Mouse (Mus musculus) forebrain, embryonic 15.5 days (tissue): Measurements from ENCODE around the gene Gm21750. TPM values are rescaled to one million over a fixed set of nuclear protein-coding genes. Genes with fewer than 3 reads are reported as not detected.
A peak's percentile ranks its signal among the peaks of the same experiment; 100 is the strongest.

ENCODE experiments used
- ATAC-seq: fragments of 200-750 bp; cut with Nextera tagmentation; replicated peaks from 2 replicates; pipeline ENCODE4 v1.8.0; 2017; ENCODE audit warnings: mild to moderate bottlenecking, moderate TSS enrichment, moderate library complexity
- H3K27ac ChIP-seq: fragments of 300-500 bp; sonication (generic); replicated peaks from 2 replicates; pipeline ENCODE4 v1.5.1; 2015; ENCODE audit warnings: mild to moderate bottlenecking, inconsistent platforms
- H3K27me3 ChIP-seq: fragments of 300-500 bp; sonication (generic); 2 replicates; pipeline ENCODE4 v1.6.1; 2015; ENCODE audit warnings: inconsistent platforms
- H3K36me3 ChIP-seq: fragments of 300-500 bp; sonication (generic); 2 replicates; pipeline ENCODE4 v1.6.1; 2015; ENCODE audit warnings: mild to moderate bottlenecking, inconsistent platforms
- H3K4me1 ChIP-seq: fragments of 300-500 bp; sonication (generic); 2 replicates; pipeline ENCODE4 v1.6.1; 2015; ENCODE audit warnings: inconsistent platforms
- H3K4me2 ChIP-seq: fragments of 300-500 bp; sonication (generic); replicated peaks from 2 replicates; pipeline ENCODE4 v1.6.1; 2015; ENCODE audit warnings: mild to moderate bottlenecking, inconsistent platforms
- H3K4me3 ChIP-seq: fragments of 300-500 bp; sonication (generic); 2 replicates; pipeline ENCODE4 v1.5.1; 2015; ENCODE audit warnings: mild to moderate bottlenecking, inconsistent platforms
- H3K9ac ChIP-seq: fragments of 300-500 bp; sonication (generic); replicated peaks from 2 replicates; pipeline ENCODE4 v1.6.1; 2015; ENCODE audit warnings: mild to moderate bottlenecking, inconsistent platforms
- H3K9me3 ChIP-seq: fragments of 300-500 bp; sonication (generic); 2 replicates; pipeline ENCODE4 v1.6.1; 2016; ENCODE audit warnings: inconsistent platforms
- WGBS: fragments of 180-500 bp; shearing (Covaris S2); methylation state at CpG from one replicate; pipeline ENCODE4 v1.1.7; 2015; ENCODE audit warnings: mixed read lengths; 5-methylcytosine and 5-hydroxymethylcytosine counted together
- polyA plus RNA-seq: library from polyadenylated mRNA; unstranded; fragments of >200 nt; fragmentation: Nextera tagmentation; extraction: Ambion mirVana; gene quantifications from 2 replicates; pipeline ENCODE4 v1.2.1, GENCODE M21; 2015

The Gm21750 gene
- polyA plus RNA-seq, 1 experiment from 2014 or later: not detected

- no peaks in the 10 kb centered on the region for H3K36me3 ChIP-seq
- H3K4me3 ChIP-seq: no peak overlapping the region
- 41% methylated on average over 1 of the region's 1 CpGs for WGBS
- H3K9me3 ChIP-seq: no peaks in the 10 kb centered on the region
- no peak overlapping the region for H3K9ac ChIP-seq
- no peaks in the 10 kb centered on the region for H3K27me3 ChIP-seq
- no peak overlapping the region for H3K27ac ChIP-seq
- H3K4me2 ChIP-seq: no peak overlapping the region
- peak; percentile 51; the same call in 1 of the 2 replicates for ATAC-seq
- H3K4me1 ChIP-seq: no peaks in the 10 kb centered on the region
Measured at GRCm38 (mm10) chr14:73700256-73700655, 39.2 kb downstream of the Gm21750 start.

- Histone ChIP-seq H3K9me3 (no peaks in the 10 kb centered on the region), H3K27ac (no peak overlapping the region), H3K36me3 (no peaks in the 10 kb centered on the region), H3K4me2 (no peak overlapping the region), H3K4me3 (no peak overlapping the region), H3K4me1 (no peaks in the 10 kb centered on the region), H3K9ac (no peak overlapping the region), H3K27me3 (no peaks in the 10 kb centered on the region)
- 86% methylated on average over 9 of the region's 9 CpGs for WGBS
- no peak for ATAC-seq
Measured at GRCm38 (mm10) chr14:73709412-73710110, 48.5 kb downstream of the Gm21750 start.

Other genes with a start within 250 kb of the Gm21750 start
- 107 and 109 TPM in 2 replicates for gene Med4, start 151.2 kb upstream of the Gm21750 start, polyA plus RNA-seq
- 100 and 101 TPM in 2 replicates for gene Sucla2, start 135.9 kb upstream of the Gm21750 start, polyA plus RNA-seq
- 8.3 and 8.5 TPM in 2 replicates for gene Nudt15, start 113.0 kb upstream of the Gm21750 start, polyA plus RNA-seq